Mouse (Mus musculus) liver, adult 2 months (tissue): Measurements from ENCODE around the gene Tbata.

Source experiments
- CTCF ChIP-seq: fragments of 200-500 bp; IDR thresholded peaks from 2 replicates; pipeline ENCODE4 v1.5.1; 2011; ENCODE audit warnings: low read depth, low read length, control low read depth
- POLR2A ChIP-seq: fragments of 200-500 bp; IDR thresholded peaks from 2 replicates; pipeline ENCODE4 v1.6.1; 2011; ENCODE audit warnings: low read length, control low read depth; ENCODE audit not compliant: insufficient read depth; ENCODE audit errors: extremely low read depth

DNA sequence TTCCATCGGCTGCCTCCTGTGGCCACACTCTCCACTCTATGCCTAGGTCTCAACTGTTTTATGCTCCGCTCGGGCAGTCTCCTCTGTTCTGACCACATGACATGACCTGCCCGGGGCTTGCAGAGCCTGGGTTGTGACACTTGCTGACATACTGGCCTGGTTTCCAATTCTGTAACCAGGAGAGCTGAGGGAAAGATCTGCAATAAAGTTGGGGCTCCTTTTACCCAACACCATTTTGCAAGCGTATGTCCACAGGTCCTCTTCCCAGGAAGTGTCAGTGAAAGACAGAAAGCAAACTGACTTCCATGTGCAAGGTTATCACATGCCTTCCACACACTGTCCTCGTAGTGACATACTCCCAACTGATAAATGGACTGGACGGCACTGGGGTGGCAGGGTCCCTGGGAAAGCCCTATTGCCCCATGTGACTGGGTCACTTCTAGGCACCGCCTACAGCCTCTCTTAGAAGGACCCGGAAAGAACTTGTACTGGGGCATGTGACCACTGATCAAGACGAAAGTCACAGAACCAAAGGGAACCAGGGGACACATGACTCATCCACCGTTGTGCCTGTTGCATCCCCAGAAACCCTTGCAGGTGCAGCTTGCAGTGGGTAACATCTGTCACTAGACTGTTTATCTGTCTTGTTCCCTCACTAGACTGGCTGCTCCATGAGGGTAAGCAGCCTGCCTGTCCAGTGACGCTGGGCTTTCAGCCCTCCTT, 30.0 kb downstream of the Tbata start:
- TF ChIP-seq CTCF (no peak), POLR2A (no peak)
